Mouse (Mus musculus): ENCODE measurements around the gene Ccdc85c. TPM values are rescaled to one million over a fixed set of nuclear protein-coding genes. Genes with fewer than 3 reads are reported as not detected.

Ccdc85c gene
- polyA plus RNA-seq, 1 experiment = 7.0 TPM

GRCm38 (mm10) chr12:108259322-108260049 is 15.7 kb downstream of the Ccdc85c start:
- Histone ChIP-seq H3K27me3 (ENCODE audit: control insufficient read depth, insufficient read depth, insufficient read length) (no peaks in the 10 kb centered on the region), H3ac (ENCODE audit: control insufficient read depth, insufficient read length, low read depth) (no peak overlapping the region), H3K4me3 (ENCODE audit: insufficient read depth, poor library complexity, severe bottlenecking) (no peak overlapping the region), H3K36me3 (ENCODE audit: control insufficient read depth, insufficient read depth) (no peaks in the 10 kb centered on the region), H3K79me3 (ENCODE audit: low read depth) (no peaks in the 10 kb centered on the region), H3K79me2 (ENCODE audit: control insufficient read depth, insufficient read depth) (no peaks in the 10 kb centered on the region)
- TF ChIP-seq CEBPB (IDR thresholded peaks at IDR 0.05; ENCODE audit: low read depth) (no peak), FOSL1 (IDR thresholded peaks at IDR 0.05; ENCODE audit: insufficient read depth, low read length, poor library complexity, severe bottlenecking) (no peak), MYOD1 (IDR thresholded peaks at IDR 0.05; ENCODE audit: control insufficient read depth, insufficient read length, low read depth) (no peak), MAX (IDR thresholded peaks at IDR 0.05) (no peak), CTCF (IDR thresholded peaks at IDR 0.05; ENCODE audit: control insufficient read depth, insufficient read depth, insufficient read length) (no peak), USF1 (IDR thresholded peaks at IDR 0.05; ENCODE audit: low read depth) (no peak), MYOG (IDR thresholded peaks at IDR 0.05; ENCODE audit: control insufficient read depth, extremely low read depth, insufficient read length) (no peak)

- Histone ChIP-seq H3ac (ENCODE audit: control insufficient read depth, insufficient read length, low read depth) (no peak overlapping the region), H3K79me3 (ENCODE audit: low read depth) (no peaks in the 10 kb centered on the region), H3K36me3 (ENCODE audit: control insufficient read depth, insufficient read depth) (no peaks in the 10 kb centered on the region), H3K4me3 (ENCODE audit: insufficient read depth, poor library complexity, severe bottlenecking) (no peak overlapping the region), H3K79me2 (ENCODE audit: control insufficient read depth, insufficient read depth) (no peaks in the 10 kb centered on the region), H3K27me3 (ENCODE audit: control insufficient read depth, insufficient read depth, insufficient read length) (no peaks in the 10 kb centered on the region)
- TF ChIP-seq MYOD1 (IDR thresholded peaks at IDR 0.05; ENCODE audit: control insufficient read depth, insufficient read length, low read depth) = no peak
- no peak for TF ChIP-seq CTCF (IDR thresholded peaks at IDR 0.05; ENCODE audit: control insufficient read depth, insufficient read depth, insufficient read length)
- no peak for TF ChIP-seq USF1 (IDR thresholded peaks at IDR 0.05; ENCODE audit: low read depth)
- TF ChIP-seq CEBPB (IDR thresholded peaks at IDR 0.05; ENCODE audit: low read depth) = no peak
Observed at GRCm38 (mm10) chr12:108256734-108257133, 18.5 kb downstream of the Ccdc85c start.

GRCm38 (mm10) chr12:108255960-108256359 is 19.3 kb downstream of the Ccdc85c start:
- TF ChIP-seq FOSL1 (IDR thresholded peaks at IDR 0.05; ENCODE audit: insufficient read depth, low read length, poor library complexity, severe bottlenecking) (no peak), MYOG (IDR thresholded peaks at IDR 0.05; ENCODE audit: control insufficient read depth, extremely low read depth, insufficient read length) (no peak), USF1 (IDR thresholded peaks at IDR 0.05; ENCODE audit: low read depth) (no peak), CEBPB (IDR thresholded peaks at IDR 0.05; ENCODE audit: low read depth) (no peak), MYOD1 (IDR thresholded peaks at IDR 0.05; ENCODE audit: control insufficient read depth, insufficient read length, low read depth) (no peak), CTCF (IDR thresholded peaks at IDR 0.05; ENCODE audit: control insufficient read depth, insufficient read depth, insufficient read length) (no peak), MAX (IDR thresholded peaks at IDR 0.05) (no peak)
- Histone ChIP-seq H3K79me2 (ENCODE audit: control insufficient read depth, insufficient read depth) (no peaks in the 10 kb centered on the region), H3K36me3 (ENCODE audit: control insufficient read depth, insufficient read depth) (no peaks in the 10 kb centered on the region), H3ac (ENCODE audit: control insufficient read depth, insufficient read length, low read depth) (no peak overlapping the region), H3K27me3 (ENCODE audit: control insufficient read depth, insufficient read depth, insufficient read length) (no peaks in the 10 kb centered on the region), H3K4me3 (ENCODE audit: insufficient read depth, poor library complexity, severe bottlenecking) (no peak overlapping the region), H3K79me3 (ENCODE audit: low read depth) (no peaks in the 10 kb centered on the region)

- Histone ChIP-seq H3ac (ENCODE audit: control insufficient read depth, insufficient read length, low read depth) (no peak overlapping the region), H3K79me2 (ENCODE audit: control insufficient read depth, insufficient read depth) (no peaks in the 10 kb centered on the region), H3K4me3 (ENCODE audit: insufficient read depth, poor library complexity, severe bottlenecking) (no peak overlapping the region), H3K27me3 (ENCODE audit: control insufficient read depth, insufficient read depth, insufficient read length) (no peaks in the 10 kb centered on the region), H3K79me3 (ENCODE audit: low read depth) (no peaks in the 10 kb centered on the region), H3K36me3 (ENCODE audit: control insufficient read depth, insufficient read depth) (no peaks in the 10 kb centered on the region)
- TF ChIP-seq MAX (IDR thresholded peaks at IDR 0.05) (no peak), CEBPB (IDR thresholded peaks at IDR 0.05; ENCODE audit: low read depth) (no peak), FOSL1 (IDR thresholded peaks at IDR 0.05; ENCODE audit: insufficient read depth, low read length, poor library complexity, severe bottlenecking) (no peak), MYOD1 (IDR thresholded peaks at IDR 0.05; ENCODE audit: control insufficient read depth, insufficient read length, low read depth) (no peak), USF1 (IDR thresholded peaks at IDR 0.05; ENCODE audit: low read depth) (no peak)
Observed at GRCm38 (mm10) chr12:108255511-108255919, 19.7 kb downstream of the Ccdc85c start.

- Histone ChIP-seq H3K79me2 (ENCODE audit: control insufficient read depth, insufficient read depth) (no peaks in the 10 kb centered on the region), H3K36me3 (ENCODE audit: control insufficient read depth, insufficient read depth) (no peaks in the 10 kb centered on the region), H3K79me3 (ENCODE audit: low read depth) (no peaks in the 10 kb centered on the region), H3ac (ENCODE audit: control insufficient read depth, insufficient read length, low read depth) (no peak overlapping the region), H3K4me3 (ENCODE audit: insufficient read depth, poor library complexity, severe bottlenecking) (no peak overlapping the region), H3K27me3 (ENCODE audit: control insufficient read depth, insufficient read depth, insufficient read length) (no peaks in the 10 kb centered on the region)
- TF ChIP-seq USF1 (IDR thresholded peaks at IDR 0.05; ENCODE audit: low read depth) = peak; percentile 33
- TF ChIP-seq MAX (IDR thresholded peaks at IDR 0.05) = no peak
Observed at GRCm38 (mm10) chr12:108253042-108253441, 22.2 kb downstream of the Ccdc85c start.

- no peak overlapping the region for H3ac ChIP-seq (ENCODE audit: control insufficient read depth, insufficient read length, low read depth)
- no peak overlapping the region for H3K4me3 ChIP-seq (ENCODE audit: insufficient read depth, poor library complexity, severe bottlenecking)
- no peaks in the 10 kb centered on the region for H3K79me3 ChIP-seq (ENCODE audit: low read depth)
- no peaks in the 10 kb centered on the region for H3K27me3 ChIP-seq (ENCODE audit: control insufficient read depth, insufficient read depth, insufficient read length)
- no peaks in the 10 kb centered on the region for H3K36me3 ChIP-seq (ENCODE audit: control insufficient read depth, insufficient read depth)
- TF ChIP-seq CEBPB (IDR thresholded peaks at IDR 0.05; ENCODE audit: low read depth) = no peak
- no peak for TF ChIP-seq CTCF (IDR thresholded peaks at IDR 0.05; ENCODE audit: control insufficient read depth, insufficient read depth, insufficient read length)
- H3K79me2 ChIP-seq (ENCODE audit: control insufficient read depth, insufficient read depth) = no peaks in the 10 kb centered on the region
Observed at GRCm38 (mm10) chr12:108251825-108252542, 23.2 kb downstream of the Ccdc85c start.
